Mouse (Mus musculus) bone marrow, adult 2 months (tissue): Measurements from ENCODE around the gene Gucy2f.

Experiments used
- CTCF ChIP-seq: fragments of 200-500 bp; IDR thresholded peaks from 2 replicates; pipeline ENCODE4 v1.5.1; 2011; ENCODE audit warnings: low read length, control low read depth; ENCODE audit not compliant: control insufficient read depth, insufficient read depth
- POLR2A ChIP-seq: fragments of 200-500 bp; IDR thresholded peaks from 2 replicates; pipeline ENCODE4 v1.6.1; 2011; ENCODE audit warnings: low read depth, mild to moderate bottlenecking, control low read depth, low read length, borderline replicate concordance; ENCODE audit not compliant: control insufficient read depth

GRCm38 (mm10) chrX:142227398-142228054 lies 30.8 kb upstream of the Gucy2f start:
- TF ChIP-seq POLR2A (no peak), CTCF (no peak)
